Mouse (Mus musculus): ENCODE results near the gene Phldb2. TPM values are rescaled to one million over a fixed set of nuclear protein-coding genes. Genes with fewer than 3 reads are reported as not detected.

The Phldb2 gene
- polyA plus RNA-seq, 1 experiment, result 2.6 TPM

- H3K4me1 ChIP-seq (ENCODE audit: control insufficient read depth, insufficient read depth, insufficient read length, low read length), result no peaks in the 10 kb centered on the region
- H3K27ac ChIP-seq (replicated peaks; ENCODE audit: low read depth, low read length), result no peak overlapping the region
- no peak overlapping the region for H3K4me3 ChIP-seq (ENCODE audit: insufficient read depth, low read depth, low read length)
Measured at GRCm38 (mm10) chr16:45713261-45713660, 240.1 kb downstream of the Phldb2 start.

- Histone ChIP-seq H3K4me1 (ENCODE audit: control insufficient read depth, insufficient read depth, insufficient read length, low read length) (no peaks in the 10 kb centered on the region), H3K4me3 (ENCODE audit: insufficient read depth, low read depth, low read length) (no peak overlapping the region), H3K27ac (replicated peaks; ENCODE audit: low read depth, low read length) (no peak overlapping the region)
Measured at GRCm38 (mm10) chr16:45711263-45711662, 242.1 kb downstream of the Phldb2 start.

- Histone ChIP-seq H3K4me3 (ENCODE audit: insufficient read depth, low read depth, low read length) (no peak overlapping the region), H3K4me1 (ENCODE audit: control insufficient read depth, insufficient read depth, insufficient read length, low read length) (no peaks in the 10 kb centered on the region), H3K27ac (replicated peaks; ENCODE audit: low read depth, low read length) (no peak overlapping the region)
Measured at GRCm38 (mm10) chr16:45699301-45699700, 254.1 kb downstream of the Phldb2 start.

- Histone ChIP-seq H3K4me3 (ENCODE audit: insufficient read depth, low read depth, low read length) (no peak overlapping the region), H3K4me1 (ENCODE audit: control insufficient read depth, insufficient read depth, insufficient read length, low read length) (no peaks in the 10 kb centered on the region), H3K27ac (replicated peaks; ENCODE audit: low read depth, low read length) (no peak overlapping the region)
Measured at GRCm38 (mm10) chr16:45697996-45698395, 255.4 kb downstream of the Phldb2 start.

Other genes starting within 250 kb of the Phldb2 start
- not detected in 2 replicates for gene Tagln3, start 229.0 kb downstream of the Phldb2 start, polyA plus RNA-seq (2012; ENCODE audit: insufficient read depth, insufficient read length, missing spikeins)
- gene Abhd10, start 210.6 kb downstream of the Phldb2 start, polyA plus RNA-seq (2012; ENCODE audit: insufficient read depth, insufficient read length, missing spikeins), result 9.8 and 18.2 TPM in 2 replicates
- 0.20 and 0.38 TPM in 2 replicates for gene Plcxd2, start 56.6 kb upstream of the Phldb2 start, polyA plus RNA-seq (2012; ENCODE audit: insufficient read depth, insufficient read length, missing spikeins)
- not detected in 2 replicates for gene Cd96, start 166.7 kb upstream of the Phldb2 start, polyA plus RNA-seq (2012; ENCODE audit: insufficient read depth, insufficient read length, missing spikeins)
- 5.3 and 14.3 TPM in 2 replicates for gene Gm4737, start 201.5 kb upstream of the Phldb2 start, polyA plus RNA-seq (2012; ENCODE audit: insufficient read depth, insufficient read length, missing spikeins)

Measured in brown adipose tissue, adult 24 weeks (tissue).